12 mouse cellular contexts compared by ENCODE assay signal in genomic region chr13:55974105-55974504, GRCm38 (mm10).
DNase-seq lines count a peak whose midpoint lies in the region; ATAC-seq and TF ChIP-seq lines count a peak whose summit lies in the region.
"Had no signal": no experiment of that assay in that cellular context is flagged by ENCODE, and none has a peak within 500 bp of the region (broad histone marks: within the 10 kb centered on the region; RNA-seq: fewer than 3 reads in every experiment).

No protein-coding gene starts in this region.

- no peak for DNase-seq in heart, adult 2 months
- no peak for DNase-seq in heart, postnatal 36 days
- no peak for DNase-seq in liver, postnatal 0 days
- no peak for DNase-seq in liver, embryonic 11.5 days (ENCODE audit: low spot score)
- DNase-seq in NIH3T3 (ENCODE audit: low read depth) = peak; percentile 42
- no peak for DNase-seq in yolk sac, embryonic 10.5 days (ENCODE audit: low spot score)
- no peak for DNase-seq in right cerebral cortex, adult 2 months (ENCODE audit: low spot score in 2 of 2)
- DNase-seq: thymus, postnatal 25 days had no signal

- no peaks in the 10 kb centered on the region for H3K79me2 ChIP-seq in heart, adult 2 months (replicated peaks; ENCODE audit: control insufficient read depth, insufficient read depth, low read length)
- no peaks in the 10 kb centered on the region for H3K79me2 ChIP-seq in myocyte (ENCODE audit: control insufficient read depth, insufficient read depth)

- H3K9ac ChIP-seq in heart, adult 2 months (ENCODE audit: low read depth, low read length) = no peak overlapping the region
- no peak overlapping the region for H3K9ac ChIP-seq in liver, postnatal 0 days (replicated peaks)
- H3K9ac ChIP-seq in liver, embryonic 11.5 days (ENCODE audit: low read depth, low read length) = no peak overlapping the region
- H3K9ac ChIP-seq: embryonic facial prominence, embryonic 13.5 days; hindbrain, embryonic 13.5 days had no signal

- peak; percentile 52 for TF ChIP-seq CTCF in heart, adult 2 months (IDR thresholded peaks at IDR 0.05)
- peak; percentile 33; the same call in 1 of the 2 replicates for TF ChIP-seq CTCF in liver, postnatal 0 days (IDR thresholded peaks at IDR 0.05; ENCODE audit: low read depth)

- H3K36me3 ChIP-seq in heart, adult 2 months (ENCODE audit: control insufficient read depth, insufficient read depth, low read length) = no peaks in the 10 kb centered on the region
- H3K36me3 ChIP-seq in liver, postnatal 0 days (replicated peaks; ENCODE audit: insufficient read depth, low read length) = no peaks in the 10 kb centered on the region
- H3K36me3 ChIP-seq in liver, embryonic 11.5 days (ENCODE audit: control insufficient read depth, insufficient read depth, low read length) = no peaks in the 10 kb centered on the region
- no peaks in the 10 kb centered on the region for H3K36me3 ChIP-seq in myocyte (ENCODE audit: control insufficient read depth, insufficient read depth)
- H3K36me3 ChIP-seq: embryonic facial prominence, embryonic 13.5 days; hindbrain, embryonic 13.5 days had no signal

- intact Hi-C loops in heart, adult 2 months (cut with DNase I) = no loop called here
- intact Hi-C loops in heart, postnatal 36 days (cut with DNase I) = no loop called here

- no peak for TF ChIP-seq EP300 in heart, adult 2 months (IDR thresholded peaks at IDR 0.05; ENCODE audit: insufficient read depth, low read depth, low read length)
- TF ChIP-seq EP300 in liver, postnatal 0 days (IDR thresholded peaks at IDR 0.05; ENCODE audit: low read depth) = no peak

- H3K27me3 ChIP-seq in heart, adult 2 months (ENCODE audit: control insufficient read depth, insufficient read depth, low read length) = no peaks in the 10 kb centered on the region
- no peaks in the 10 kb centered on the region for H3K27me3 ChIP-seq in liver, postnatal 0 days (ENCODE audit: insufficient read depth, low read length)
- H3K27me3 ChIP-seq in liver, embryonic 11.5 days (replicated peaks; ENCODE audit: control insufficient read depth, insufficient read depth, low read length) = no peaks in the 10 kb centered on the region
- H3K27me3 ChIP-seq in myocyte (ENCODE audit: control insufficient read depth, insufficient read depth, insufficient read length) = peaks cover 6% of the 10 kb centered on the region

- no peak overlapping the region for H3ac ChIP-seq in myocyte (ENCODE audit: control insufficient read depth, insufficient read length)

- no peak for ATAC-seq in liver, postnatal 0 days
- no peak for ATAC-seq in liver, embryonic 11.5 days (replicated peaks; ENCODE audit: low FRiP score)

- H3K27ac ChIP-seq in heart, adult 2 months = no peak overlapping the region
- H3K27ac ChIP-seq in liver, postnatal 0 days (ENCODE audit: low read depth) = no peak overlapping the region
- no peak overlapping the region for H3K27ac ChIP-seq in liver, embryonic 11.5 days (ENCODE audit: low read depth, low read length)
- H3K27ac ChIP-seq: embryonic facial prominence, embryonic 13.5 days; hindbrain, embryonic 13.5 days had no signal

- no peak overlapping the region for H3K4me3 ChIP-seq in heart, adult 2 months
- H3K4me3 ChIP-seq in liver, postnatal 0 days (ENCODE audit: low read depth, low read length) = no peak overlapping the region
- no peak overlapping the region for H3K4me3 ChIP-seq in liver, embryonic 11.5 days (ENCODE audit: low read depth, low read length)
- H3K4me3 ChIP-seq in myocyte = no peak overlapping the region
- H3K4me3 ChIP-seq: embryonic facial prominence, embryonic 13.5 days; hindbrain, embryonic 13.5 days; megakaryocyte, embryonic 14.5 days had no signal

- H3K4me1 ChIP-seq in heart, adult 2 months (ENCODE audit: control insufficient read depth, insufficient read depth, low read length) = 0 out of 2 replicates have a peak, but pooled peaks cover 1% of the 10 kb centered on the region
- H3K4me1 ChIP-seq in liver, postnatal 0 days (ENCODE audit: insufficient read depth) = peaks cover 6% of the 10 kb centered on the region
- H3K4me1 ChIP-seq in liver, embryonic 11.5 days (replicated peaks; ENCODE audit: control insufficient read depth, insufficient read depth, low read length) = peaks cover 7% of the 10 kb centered on the region; the same call in 1 of the 2 replicates
- H3K4me1 ChIP-seq: megakaryocyte, embryonic 14.5 days had no signal

- 58% methylated on average over 5 of the region's 5 CpGs for WGBS in heart, adult 2 months
- 58% methylated on average over 5 of the region's 5 CpGs for WGBS in liver, postnatal 0 days (ENCODE audit: insufficient replicate concordance)
- WGBS in liver, embryonic 11.5 days = 55% methylated on average over 5 of the region's 5 CpGs

- H3K4me2 ChIP-seq in liver, postnatal 0 days (ENCODE audit: low read depth, low read length) = no peak overlapping the region
- H3K4me2 ChIP-seq in liver, embryonic 11.5 days = no peak overlapping the region
- H3K4me2 ChIP-seq in myocyte (ENCODE audit: low read depth) = peak overlapping the region; percentile 32
- H3K4me2 ChIP-seq: embryonic facial prominence, embryonic 13.5 days; hindbrain, embryonic 13.5 days had no signal

- no peak for TF ChIP-seq POLR2A in heart, adult 2 months (IDR thresholded peaks at IDR 0.05; ENCODE audit: insufficient read depth, low read depth, low read length)
- TF ChIP-seq POLR2A in myocyte (IDR thresholded peaks at IDR 0.05; ENCODE audit: insufficient read length, low read depth) = no peak

- H3K9me3 ChIP-seq in liver, postnatal 0 days (ENCODE audit: low read length) = no peaks in the 10 kb centered on the region
- peaks cover 3% of the 10 kb centered on the region; the same call in 1 of the 2 replicates for H3K9me3 ChIP-seq in liver, embryonic 11.5 days (ENCODE audit: control insufficient read depth, low read length)
- H3K9me3 ChIP-seq: embryonic facial prominence, embryonic 13.5 days; hindbrain, embryonic 13.5 days had no signal

TF ChIP-seq in myocyte, 11 proteins besides CTCF, POLR2A, EP300 and RAD21:
- TF ChIP-seq MYOG (IDR thresholded peaks at IDR 0.05; ENCODE audit: control insufficient read depth in 1 of 3, insufficient read depth in 1 of 3, insufficient read length in 2 of 3, low read depth in 2 of 3) (no peak), SRF (IDR thresholded peaks at IDR 0.05; ENCODE audit: control insufficient read depth, insufficient read length, low read depth) (no peak), CEBPB (IDR thresholded peaks at IDR 0.05; ENCODE audit: insufficient read depth, poor library complexity, severe bottlenecking) (no peak), USF1 (IDR thresholded peaks at IDR 0.05; ENCODE audit: low read depth) (no peak), POLR2AphosphoS2 (IDR thresholded peaks at IDR 0.05; ENCODE audit: insufficient read length, low read depth) (no peak), REST (IDR thresholded peaks at IDR 0.05; ENCODE audit: insufficient read depth, insufficient read length) (no peak), TCF12 (IDR thresholded peaks at IDR 0.05; ENCODE audit: insufficient read depth, poor library complexity, severe bottlenecking) (no peak), TCF3 (IDR thresholded peaks at IDR 0.05; ENCODE audit: insufficient read length, low read depth) (no peak), E2F4 (IDR thresholded peaks at IDR 0.05; ENCODE audit: insufficient read depth) (no peak), MYOD1 (IDR thresholded peaks at IDR 0.05; ENCODE audit: control insufficient read depth in 1 of 3, insufficient read length in 2 of 3, low read depth in 2 of 3) (no peak), MAX (IDR thresholded peaks at IDR 0.05; ENCODE audit: low read depth) (no peak)
